Mouse (Mus musculus): ENCODE measurements around the gene 4921517D22Rik. TPM values are rescaled to one million over a fixed set of nuclear protein-coding genes. Genes with fewer than 3 reads are reported as not detected.
"Not testable (repeated sequence)": the region's sequence is repeated elsewhere in the genome, so short reads cannot be mapped to it uniquely, and the experiment has no call there.

Gene 4921517D22Rik
- polyA plus RNA-seq, 1 experiment from 2014 or later, result not detected

GRCm38 (mm10) chr13:59703514-59703913 is 9.6 kb upstream of the 4921517D22Rik start:
- H3K9ac ChIP-seq, result no peak overlapping the region
- no peak for ATAC-seq (ENCODE audit: low FRiP score)

GRCm38 (mm10) chr13:59700137-59700536 is 6.2 kb upstream of the 4921517D22Rik start:
- not testable (repeated sequence) for H3K9me3 ChIP-seq (ENCODE audit: control insufficient read depth, low read length); H3K27me3 ChIP-seq (ENCODE audit: control insufficient read depth, insufficient read depth, low read length); H3K36me3 ChIP-seq (replicated peaks; ENCODE audit: control insufficient read depth, insufficient read depth); DNase-seq (ENCODE audit: low spot score); H3K4me1 ChIP-seq (replicated peaks; ENCODE audit: control insufficient read depth, insufficient read depth, low read length); H3K4me2 ChIP-seq (replicated peaks); H3K9ac ChIP-seq; H3K4me3 ChIP-seq (replicated peaks; ENCODE audit: low read length); H3K27ac ChIP-seq; ATAC-seq (ENCODE audit: low FRiP score)
- WGBS, result 65% methylated on average over 1 of the region's 1 CpGs

More at GRCm38 (mm10) chr13:59703514-59703913, 9.6 kb upstream of the 4921517D22Rik start:
- Histone ChIP-seq H3K4me3 (replicated peaks; ENCODE audit: low read length) (no peak overlapping the region), H3K4me2 (replicated peaks) (no peak overlapping the region), H3K27ac (no peak overlapping the region), H3K27me3 (ENCODE audit: control insufficient read depth, insufficient read depth, low read length) (no peaks in the 10 kb centered on the region), H3K36me3 (replicated peaks; ENCODE audit: control insufficient read depth, insufficient read depth) (no peaks in the 10 kb centered on the region), H3K4me1 (replicated peaks; ENCODE audit: control insufficient read depth, insufficient read depth, low read length) (no peaks in the 10 kb centered on the region), H3K9me3 (ENCODE audit: control insufficient read depth, low read length) (no peaks in the 10 kb centered on the region)
- DNase-seq (ENCODE audit: low spot score), result no peak
- WGBS, result 86% methylated on average over 12 of the region's 12 CpGs

GRCm38 (mm10) chr13:59699131-59699530 is 5.2 kb upstream of the 4921517D22Rik start:
- Histone ChIP-seq H3K36me3 (replicated peaks; ENCODE audit: control insufficient read depth, insufficient read depth) (no peaks in the 10 kb centered on the region), H3K27ac (no peak overlapping the region), H3K4me1 (replicated peaks; ENCODE audit: control insufficient read depth, insufficient read depth, low read length) (no peaks in the 10 kb centered on the region), H3K27me3 (ENCODE audit: control insufficient read depth, insufficient read depth, low read length) (no peaks in the 10 kb centered on the region), H3K4me3 (replicated peaks; ENCODE audit: low read length) (no peak overlapping the region), H3K9ac (no peak overlapping the region), H3K4me2 (replicated peaks) (no peak overlapping the region), H3K9me3 (ENCODE audit: control insufficient read depth, low read length) (no peaks in the 10 kb centered on the region)
- WGBS, result 91% methylated on average over 8 of the region's 8 CpGs
- ATAC-seq (ENCODE audit: low FRiP score), result no peak
- DNase-seq (ENCODE audit: low spot score), result no peak

- H3K9ac ChIP-seq, result no peak overlapping the region
- H3K27me3 ChIP-seq (ENCODE audit: control insufficient read depth, insufficient read depth, low read length), result no peaks in the 10 kb centered on the region
- no peaks in the 10 kb centered on the region for H3K9me3 ChIP-seq (ENCODE audit: control insufficient read depth, low read length)
- no peaks in the 10 kb centered on the region for H3K36me3 ChIP-seq (replicated peaks; ENCODE audit: control insufficient read depth, insufficient read depth)
- no peak overlapping the region for H3K4me2 ChIP-seq (replicated peaks)
- DNase-seq (ENCODE audit: low spot score) (no peak), ATAC-seq (ENCODE audit: low FRiP score) (no peak)
- no peak overlapping the region for H3K27ac ChIP-seq
- H3K4me3 ChIP-seq (replicated peaks; ENCODE audit: low read length), result no peak overlapping the region
- WGBS, result 95% methylated on average over 7 of the region's 7 CpGs
- no peaks in the 10 kb centered on the region for H3K4me1 ChIP-seq (replicated peaks; ENCODE audit: control insufficient read depth, insufficient read depth, low read length)
Measured at GRCm38 (mm10) chr13:59695781-59696180, 1.9 kb upstream of the 4921517D22Rik start.

- no peak overlapping the region for H3K4me3 ChIP-seq (replicated peaks; ENCODE audit: low read length)
- no peaks in the 10 kb centered on the region for H3K4me1 ChIP-seq (replicated peaks; ENCODE audit: control insufficient read depth, insufficient read depth, low read length)
- DNase-seq (ENCODE audit: low spot score), result no peak
- no peaks in the 10 kb centered on the region for H3K27me3 ChIP-seq (ENCODE audit: control insufficient read depth, insufficient read depth, low read length)
- WGBS, result 8% methylated on average over 10 of the region's 10 CpGs
- H3K9ac ChIP-seq, result no peak overlapping the region
- H3K27ac ChIP-seq, result no peak overlapping the region
- no peak for ATAC-seq (ENCODE audit: low FRiP score)
- H3K36me3 ChIP-seq (replicated peaks; ENCODE audit: control insufficient read depth, insufficient read depth), result no peaks in the 10 kb centered on the region
- no peaks in the 10 kb centered on the region for H3K9me3 ChIP-seq (ENCODE audit: control insufficient read depth, low read length)
- H3K4me2 ChIP-seq (replicated peaks), result no peak overlapping the region
Measured at GRCm38 (mm10) chr13:59691478-59691877, 2.4 kb downstream of the 4921517D22Rik start.

- ATAC-seq (ENCODE audit: low FRiP score) (no peak), DNase-seq (ENCODE audit: low spot score) (no peak)
- H3K4me3 ChIP-seq (replicated peaks; ENCODE audit: low read length), result no peak overlapping the region
- no peaks in the 10 kb centered on the region for H3K9me3 ChIP-seq (ENCODE audit: control insufficient read depth, low read length)
- H3K36me3 ChIP-seq (replicated peaks; ENCODE audit: control insufficient read depth, insufficient read depth), result no peaks in the 10 kb centered on the region
- no peak overlapping the region for H3K4me2 ChIP-seq (replicated peaks)
- H3K4me1 ChIP-seq (replicated peaks; ENCODE audit: control insufficient read depth, insufficient read depth, low read length), result no peaks in the 10 kb centered on the region
- WGBS, result 87% methylated on average over 7 of the region's 7 CpGs
- H3K27me3 ChIP-seq (ENCODE audit: control insufficient read depth, insufficient read depth, low read length), result no peaks in the 10 kb centered on the region
- no peak overlapping the region for H3K27ac ChIP-seq
- H3K9ac ChIP-seq, result no peak overlapping the region
Measured at GRCm38 (mm10) chr13:59690576-59690975, 3.3 kb downstream of the 4921517D22Rik start.

GRCm38 (mm10) chr13:59689843-59690242 is 4.1 kb downstream of the 4921517D22Rik start:
- no peaks in the 10 kb centered on the region for H3K36me3 ChIP-seq (replicated peaks; ENCODE audit: control insufficient read depth, insufficient read depth)
- H3K4me1 ChIP-seq (replicated peaks; ENCODE audit: control insufficient read depth, insufficient read depth, low read length), result no peaks in the 10 kb centered on the region
- ATAC-seq (ENCODE audit: low FRiP score) (no peak), DNase-seq (ENCODE audit: low spot score) (no peak)
- H3K27me3 ChIP-seq (ENCODE audit: control insufficient read depth, insufficient read depth, low read length), result no peaks in the 10 kb centered on the region
- no peak overlapping the region for H3K4me3 ChIP-seq (replicated peaks; ENCODE audit: low read length)
- H3K27ac ChIP-seq, result no peak overlapping the region
- no peak overlapping the region for H3K9ac ChIP-seq
- H3K9me3 ChIP-seq (ENCODE audit: control insufficient read depth, low read length), result no peaks in the 10 kb centered on the region
- 92% methylated on average over 3 of the region's 3 CpGs for WGBS
- no peak overlapping the region for H3K4me2 ChIP-seq (replicated peaks)

GRCm38 (mm10) chr13:59689313-59689712 is 4.6 kb downstream of the 4921517D22Rik start:
- Histone ChIP-seq H3K4me3 (replicated peaks; ENCODE audit: low read length) (no peak overlapping the region), H3K9me3 (ENCODE audit: control insufficient read depth, low read length) (no peaks in the 10 kb centered on the region), H3K27ac (no peak overlapping the region), H3K36me3 (replicated peaks; ENCODE audit: control insufficient read depth, insufficient read depth) (no peaks in the 10 kb centered on the region), H3K4me1 (replicated peaks; ENCODE audit: control insufficient read depth, insufficient read depth, low read length) (no peaks in the 10 kb centered on the region), H3K27me3 (ENCODE audit: control insufficient read depth, insufficient read depth, low read length) (no peaks in the 10 kb centered on the region), H3K9ac (no peak overlapping the region), H3K4me2 (replicated peaks) (no peak overlapping the region)
- 93% methylated on average over 9 of the region's 9 CpGs for WGBS
- DNase-seq (ENCODE audit: low spot score) (no peak), ATAC-seq (ENCODE audit: low FRiP score) (no peak)

GRCm38 (mm10) chr13:59688338-59688770 is 5.6 kb downstream of the 4921517D22Rik start:
- DNase-seq (ENCODE audit: low spot score) (no peak), ATAC-seq (ENCODE audit: low FRiP score) (no peak)
- WGBS, result 63% methylated on average over 13 of the region's 13 CpGs
- no peaks in the 10 kb centered on the region for H3K4me1 ChIP-seq (replicated peaks; ENCODE audit: control insufficient read depth, insufficient read depth, low read length)
- H3K4me2 ChIP-seq (replicated peaks), result no peak overlapping the region
- H3K36me3 ChIP-seq (replicated peaks; ENCODE audit: control insufficient read depth, insufficient read depth), result no peaks in the 10 kb centered on the region
- H3K9ac ChIP-seq, result no peak overlapping the region
- H3K27ac ChIP-seq, result no peak overlapping the region
- H3K27me3 ChIP-seq (ENCODE audit: control insufficient read depth, insufficient read depth, low read length), result no peaks in the 10 kb centered on the region
- no peaks in the 10 kb centered on the region for H3K9me3 ChIP-seq (ENCODE audit: control insufficient read depth, low read length)
- H3K4me3 ChIP-seq (replicated peaks; ENCODE audit: low read length), result no peak overlapping the region

- no peaks in the 10 kb centered on the region for H3K36me3 ChIP-seq (replicated peaks; ENCODE audit: control insufficient read depth, insufficient read depth)
- DNase-seq (ENCODE audit: low spot score) (no peak), ATAC-seq (ENCODE audit: low FRiP score) (no peak)
- no peaks in the 10 kb centered on the region for H3K27me3 ChIP-seq (ENCODE audit: control insufficient read depth, insufficient read depth, low read length)
- 77% methylated on average over 3 of the region's 3 CpGs for WGBS
- H3K27ac ChIP-seq, result no peak overlapping the region
- no peaks in the 10 kb centered on the region for H3K4me1 ChIP-seq (replicated peaks; ENCODE audit: control insufficient read depth, insufficient read depth, low read length)
- H3K4me2 ChIP-seq (replicated peaks), result no peak overlapping the region
- H3K9me3 ChIP-seq (ENCODE audit: control insufficient read depth, low read length), result no peaks in the 10 kb centered on the region
- no peak overlapping the region for H3K9ac ChIP-seq
- H3K4me3 ChIP-seq (replicated peaks; ENCODE audit: low read length), result no peak overlapping the region
Measured at GRCm38 (mm10) chr13:59685236-59685635, 8.7 kb downstream of the 4921517D22Rik start.

Data from hindbrain, embryonic 14.5 days (tissue).